Mouse (Mus musculus) frontal cortex, adult (tissue): Measurements from ENCODE around the gene Tbc1d22a.

Experiments
- ATAC-seq: cut with Nextera tagmentation; 2 replicates; pipeline ENCODE4 v1.9.2; 2017; ENCODE audit warnings: mild to moderate bottlenecking, moderate library complexity, mixed read lengths; ENCODE audit not compliant: low TSS enrichment

Gene Tbc1d22a

GRCm38 (mm10) chr15:86496646-86497045 lies 282.4 kb downstream of the Tbc1d22a start:
- ATAC-seq, result no peak

DNA sequence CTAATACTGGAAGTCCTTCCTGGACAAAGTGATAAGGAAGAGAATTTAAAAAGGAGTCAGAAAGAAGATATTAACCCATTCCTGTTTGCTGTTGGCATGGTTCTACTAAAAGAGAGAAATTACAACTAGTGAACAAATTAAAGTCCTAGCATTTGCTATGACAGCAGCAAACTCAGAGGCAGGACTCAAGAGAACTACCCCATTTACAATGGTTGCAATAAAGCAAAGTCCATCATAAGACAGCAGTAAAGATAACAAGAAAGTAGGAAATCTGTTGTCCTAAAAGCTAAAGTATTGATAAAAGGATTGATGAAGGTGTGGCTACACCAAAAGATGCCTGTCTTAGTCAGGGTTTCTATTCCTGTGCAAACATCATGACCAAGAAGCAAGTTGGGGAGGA lies 286.3 kb downstream of the Tbc1d22a start:
- ATAC-seq, result no peak

DNA sequence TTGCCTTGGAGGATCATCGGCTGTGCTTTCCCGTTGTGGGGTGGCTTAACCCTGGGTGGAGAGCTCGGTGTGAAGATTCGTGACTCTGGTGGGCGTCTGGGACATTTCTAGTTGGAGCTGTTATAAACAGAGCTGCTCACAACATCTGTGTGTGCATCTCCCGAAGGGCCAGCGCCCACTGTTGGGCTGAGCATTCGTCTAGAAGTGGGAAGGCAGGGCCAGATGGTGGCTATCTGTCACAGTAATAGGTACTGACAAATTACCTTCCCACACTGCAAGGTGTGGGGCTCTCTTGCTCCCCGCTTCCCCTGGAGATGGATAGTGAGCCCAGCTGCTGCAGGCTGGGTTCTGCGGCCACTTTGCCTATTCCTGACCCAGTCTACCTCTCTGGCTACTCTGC lies 289.2 kb downstream of the Tbc1d22a start:
- ATAC-seq, result no peak; the same call in 1 of the 2 replicates

- ATAC-seq, result no peak
Measured at GRCm38 (mm10) chr15:86506666-86507065, 292.4 kb downstream of the Tbc1d22a start.

- ATAC-seq, result no peak
Measured at GRCm38 (mm10) chr15:86507546-86507945, 293.3 kb downstream of the Tbc1d22a start.

GRCm38 (mm10) chr15:86508406-86509176 lies 294.3 kb downstream of the Tbc1d22a start:
- no peak for ATAC-seq

DNA sequence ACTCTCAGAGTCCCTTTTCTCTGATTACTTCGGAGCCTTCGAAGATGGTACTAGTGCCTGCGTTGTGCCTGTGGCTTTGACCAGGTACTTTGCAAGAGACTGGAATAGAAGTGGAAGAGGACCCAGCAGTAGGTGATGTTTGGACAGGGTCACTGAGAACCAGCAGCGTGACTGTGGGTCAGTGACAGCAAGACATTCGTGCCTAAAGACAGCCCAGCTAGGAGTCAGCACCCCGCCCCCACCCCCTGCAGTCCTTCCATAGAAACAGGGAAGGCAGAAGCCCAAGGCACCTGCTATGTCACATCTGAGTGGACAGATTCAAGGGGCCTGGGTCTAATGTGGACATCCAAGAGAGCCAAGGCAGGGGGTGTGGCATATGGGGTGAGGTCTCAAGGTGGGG lies 295.3 kb downstream of the Tbc1d22a start:
- no peak for ATAC-seq

GRCm38 (mm10) chr15:86511181-86511580 lies 296.9 kb downstream of the Tbc1d22a start:
- no peak for ATAC-seq

- no peak for ATAC-seq
Measured at GRCm38 (mm10) chr15:86513336-86513735, 299.1 kb downstream of the Tbc1d22a start.

GRCm38 (mm10) chr15:86520201-86520600 lies 305.9 kb downstream of the Tbc1d22a start:
- ATAC-seq, result no peak

GRCm38 (mm10) chr15:86535356-86535755 lies 321.1 kb downstream of the Tbc1d22a start:
- ATAC-seq, result no peak

- ATAC-seq, result no peak; the same call in 1 of the 2 replicates
Measured at GRCm38 (mm10) chr15:86542371-86542770, 328.1 kb downstream of the Tbc1d22a start.

GRCm38 (mm10) chr15:86544122-86544795 lies 330.0 kb downstream of the Tbc1d22a start:
- ATAC-seq, result no peak
